Mouse (Mus musculus) liver, adult 2 months (tissue): ENCODE data around the gene Nrxn3.

Experiments used
- CTCF ChIP-seq: fragments of 200-500 bp; IDR thresholded peaks from 2 replicates; pipeline ENCODE4 v1.5.1; 2011; ENCODE audit warnings: low read depth, low read length, control low read depth
- POLR2A ChIP-seq: fragments of 200-500 bp; IDR thresholded peaks from 2 replicates; pipeline ENCODE4 v1.6.1; 2011; ENCODE audit warnings: low read length, control low read depth; ENCODE audit not compliant: insufficient read depth; ENCODE audit errors: extremely low read depth

GRCm38 (mm10) chr12:88944967-88945366 lies 222.3 kb downstream of the Nrxn3 start:
- no peak for TF ChIP-seq POLR2A
- no peak for TF ChIP-seq CTCF
